Mouse (Mus musculus) ES-E14 (cell line): ENCODE data around the gene Man1a2. TPM values are rescaled to one million over a fixed set of nuclear protein-coding genes. Genes with fewer than 3 reads are reported as not detected.

Source experiments
- DNase-seq: peaks from one replicate; pipeline ENCODE4 v3.0.0-alpha.2; 2013; ENCODE audit warnings: low read depth, low spot score
- H3K27ac ChIP-seq: 2 replicates; pipeline ENCODE4 v1.5.1; 2012; ENCODE audit warnings: low read depth, mild to moderate bottlenecking, low read length, moderate library complexity, mixed read lengths; ENCODE audit not compliant: poor library complexity, insufficient read depth, severe bottlenecking
- H3K36me3 ChIP-seq: 2 replicates; pipeline ENCODE4 v1.6.1; 2012; ENCODE audit warnings: mild to moderate bottlenecking, low read length, moderate library complexity, mixed read lengths; ENCODE audit not compliant: control insufficient read depth, poor library complexity, insufficient read depth, severe bottlenecking
- H3K4me1 ChIP-seq, 2 experiments: fragments of 150-350 bp in 1 of 2; sonication (generic) in 1 of 2; 2 replicates each; pipeline ENCODE4 v1.6.1; 2012; ENCODE audit warnings: low read length in 2 of 2, mild to moderate bottlenecking in 1 of 2, mixed read lengths in 1 of 2; ENCODE audit not compliant: control insufficient read depth in 2 of 2, insufficient read depth in 2 of 2, poor library complexity in 1 of 2
- H3K4me3 ChIP-seq, 2 experiments: fragments of 150-350 bp in 1 of 2; sonication (generic) in 1 of 2; 2 replicates each; pipeline ENCODE4 v1.5.1; 2012; ENCODE audit warnings: low read length in 2 of 2, low read depth in 1 of 2, mild to moderate bottlenecking in 1 of 2, mixed read lengths in 1 of 2; ENCODE audit not compliant: insufficient read depth in 1 of 2, poor library complexity in 1 of 2, severe bottlenecking in 1 of 2
- H3K9ac ChIP-seq: 2 replicates; pipeline ENCODE4 v1.6.1; 2012; ENCODE audit warnings: low read depth, mild to moderate bottlenecking, low read length, mixed read lengths; ENCODE audit not compliant: poor library complexity, insufficient read depth, severe bottlenecking
- H3K9me3 ChIP-seq: fragments of 150-350 bp; sonication (generic); 2 replicates; pipeline ENCODE4 v1.6.1; 2012; ENCODE audit warnings: low read depth, mild to moderate bottlenecking, low read length; ENCODE audit not compliant: control insufficient read depth, insufficient read depth
- CHD2 ChIP-seq: IDR thresholded peaks from 2 replicates; pipeline ENCODE4 v1.6.1; 2014; ENCODE audit warnings: mild to moderate bottlenecking, low read depth, low read length, inconsistent platforms
- HCFC1 ChIP-seq: IDR thresholded peaks from 2 replicates; pipeline ENCODE4 v1.6.1; 2012; ENCODE audit warnings: low read length, inconsistent platforms, borderline replicate concordance; ENCODE audit not compliant: insufficient read depth
- MAFK ChIP-seq: IDR thresholded peaks from 2 replicates; pipeline ENCODE4 v1.6.1; 2014; ENCODE audit warnings: mild to moderate bottlenecking, low read depth, low read length, inconsistent platforms; ENCODE audit not compliant: insufficient read depth
- ZC3H11A ChIP-seq: IDR thresholded peaks from 2 replicates; pipeline ENCODE4 v1.6.1; 2012; ENCODE audit warnings: low read depth, mild to moderate bottlenecking, inconsistent platforms, low read length, borderline replicate concordance
- ZNF384 ChIP-seq: IDR thresholded peaks from 2 replicates; pipeline ENCODE4 v1.6.1; 2012; ENCODE audit warnings: low read depth, low read length, inconsistent platforms
- in situ Hi-C, 2 experiments: fragments of 600-800 bp; cut with MboI; formaldehyde crosslinking; loops; one replicate each; pipeline ENCODE4 v1.15.1; 2025; ENCODE audit warnings: low sequenced_read_pairs in 2 of 2, inconsistent platforms in 1 of 2; ENCODE audit not compliant: unreplicated experiment in 2 of 2
- total RNA-seq: library from RNA; depleted of rRNA; stranded (reverse); fragments of 300-350 nt; gene quantifications from 2 replicates; pipeline ENCODE4 v1.2.3, GENCODE M21; 2012

Man1a2 gene
- total RNA-seq, 1 experiment = 55.3 TPM

DNA sequence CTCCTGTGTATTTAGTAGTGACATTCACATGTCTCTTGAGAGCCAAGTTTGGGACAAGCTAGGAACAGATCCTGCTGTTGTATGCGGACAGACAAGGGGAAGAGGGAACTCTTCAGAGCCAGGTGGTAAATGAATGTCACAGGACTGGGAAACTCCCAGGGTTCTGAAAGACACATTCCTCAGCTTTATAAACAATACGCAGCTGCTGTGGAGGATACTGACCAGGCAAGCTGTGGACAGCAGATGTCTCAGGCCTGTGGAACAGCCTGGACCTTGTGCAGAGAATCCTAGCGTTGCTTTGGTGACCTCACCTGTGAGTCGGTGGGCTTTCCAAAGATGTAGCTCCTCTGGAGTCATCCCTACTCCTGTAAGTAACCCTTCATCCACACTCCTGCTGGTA, 21.8 kb upstream of the Man1a2 start:
- no peak for DNase-seq
- H3K9ac ChIP-seq = no peak overlapping the region
- in situ Hi-C loops = no loop called here
- H3K4me3 ChIP-seq = no peak overlapping the region
- H3K36me3 ChIP-seq = no peaks in the 10 kb centered on the region
- TF ChIP-seq ZC3H11A (no peak), CHD2 (no peak), MAFK (no peak), ZNF384 (no peak), HCFC1 (no peak)
- no peak overlapping the region for H3K27ac ChIP-seq
- no peaks in the 10 kb centered on the region for H3K9me3 ChIP-seq
- H3K4me1 ChIP-seq = no peaks in the 10 kb centered on the region

DNA sequence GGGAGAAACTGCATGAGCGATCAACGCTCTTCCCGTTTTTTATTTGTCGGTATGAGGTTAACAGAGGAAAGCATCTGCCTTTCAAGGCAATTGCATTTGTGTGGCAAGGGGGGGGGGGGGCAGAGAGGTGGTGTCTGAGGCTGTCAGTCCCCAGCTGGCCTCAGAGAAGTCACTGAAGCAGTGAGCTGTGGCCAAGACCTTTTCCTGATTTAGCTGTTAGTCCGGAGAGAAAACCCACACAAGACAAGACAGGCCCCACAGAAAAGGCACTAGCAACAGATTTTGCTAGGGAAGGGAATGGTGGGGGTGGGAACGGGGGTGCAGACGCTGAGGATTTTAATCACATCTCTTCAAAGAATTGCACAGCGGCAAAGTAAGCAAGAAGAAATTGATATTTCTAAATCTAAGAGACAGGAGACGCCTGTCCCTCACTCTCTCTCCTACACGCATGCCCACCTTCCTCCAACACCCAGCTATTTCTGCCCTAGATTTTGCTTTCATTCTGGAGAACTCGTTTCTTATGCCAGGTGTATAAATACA, 19.9 kb upstream of the Man1a2 start:
- no peak for DNase-seq
- no peak for TF ChIP-seq MAFK
- in situ Hi-C loops = no loop called here

DNA sequence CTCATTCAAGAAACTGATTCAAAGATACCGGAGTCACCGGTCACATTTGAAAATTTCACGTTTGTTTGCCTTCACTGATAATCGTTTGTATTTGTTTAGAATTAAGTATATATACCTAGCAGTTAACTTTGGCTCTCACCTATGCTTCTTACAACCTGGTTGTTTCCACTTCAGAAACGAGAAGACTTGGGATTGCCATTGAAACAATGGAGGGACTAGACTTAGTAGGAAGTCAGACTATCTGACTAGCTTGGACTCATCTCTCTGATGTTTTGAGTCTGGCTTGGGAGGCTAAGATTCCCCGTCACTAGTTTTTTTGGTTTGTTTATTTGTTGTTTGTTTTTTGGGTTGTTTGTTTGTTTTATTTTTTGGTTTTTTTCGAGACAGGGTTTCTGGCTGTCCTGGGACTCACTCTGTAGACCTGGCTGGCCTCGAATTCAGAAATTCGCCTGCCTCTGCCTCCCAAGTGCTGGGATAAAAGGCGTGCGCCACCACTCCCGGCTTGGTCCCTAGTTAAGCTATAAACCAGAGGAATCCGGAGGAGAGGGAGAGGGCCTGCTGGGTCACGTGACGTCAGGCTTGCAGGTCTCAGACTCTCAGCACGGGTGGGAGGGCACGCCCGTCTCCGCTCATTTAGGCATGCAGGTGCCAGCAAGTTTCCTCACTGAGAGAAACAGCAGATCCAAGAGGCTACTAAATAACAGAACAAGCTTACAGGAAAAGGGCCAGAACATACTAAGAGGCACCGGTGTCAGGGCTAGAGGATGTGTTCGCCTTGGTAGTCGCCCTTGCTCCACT, 18.7 kb upstream of the Man1a2 start:
- TF ChIP-seq CHD2 = no peak
- TF ChIP-seq MAFK = no peak
- TF ChIP-seq ZC3H11A = no peak
- no peak for TF ChIP-seq HCFC1
- no peak for TF ChIP-seq ZNF384
- Histone ChIP-seq H3K4me1 (no peaks in the 10 kb centered on the region), H3K4me3 (no peak overlapping the region), H3K36me3 (no peaks in the 10 kb centered on the region), H3K9me3 (no peaks in the 10 kb centered on the region), H3K9ac (no peak overlapping the region), H3K27ac (no peak overlapping the region)
- in situ Hi-C loops = no loop called here
- peak; percentile 61 for DNase-seq

More for the DNA sequence above, 19.9 kb upstream of the Man1a2 start:
- Histone ChIP-seq H3K9me3 (no peaks in the 10 kb centered on the region), H3K27ac (no peak overlapping the region), H3K4me3 (no peak overlapping the region), H3K4me1 (no peaks in the 10 kb centered on the region), H3K9ac (no peak overlapping the region), H3K36me3 (no peaks in the 10 kb centered on the region)

DNA sequence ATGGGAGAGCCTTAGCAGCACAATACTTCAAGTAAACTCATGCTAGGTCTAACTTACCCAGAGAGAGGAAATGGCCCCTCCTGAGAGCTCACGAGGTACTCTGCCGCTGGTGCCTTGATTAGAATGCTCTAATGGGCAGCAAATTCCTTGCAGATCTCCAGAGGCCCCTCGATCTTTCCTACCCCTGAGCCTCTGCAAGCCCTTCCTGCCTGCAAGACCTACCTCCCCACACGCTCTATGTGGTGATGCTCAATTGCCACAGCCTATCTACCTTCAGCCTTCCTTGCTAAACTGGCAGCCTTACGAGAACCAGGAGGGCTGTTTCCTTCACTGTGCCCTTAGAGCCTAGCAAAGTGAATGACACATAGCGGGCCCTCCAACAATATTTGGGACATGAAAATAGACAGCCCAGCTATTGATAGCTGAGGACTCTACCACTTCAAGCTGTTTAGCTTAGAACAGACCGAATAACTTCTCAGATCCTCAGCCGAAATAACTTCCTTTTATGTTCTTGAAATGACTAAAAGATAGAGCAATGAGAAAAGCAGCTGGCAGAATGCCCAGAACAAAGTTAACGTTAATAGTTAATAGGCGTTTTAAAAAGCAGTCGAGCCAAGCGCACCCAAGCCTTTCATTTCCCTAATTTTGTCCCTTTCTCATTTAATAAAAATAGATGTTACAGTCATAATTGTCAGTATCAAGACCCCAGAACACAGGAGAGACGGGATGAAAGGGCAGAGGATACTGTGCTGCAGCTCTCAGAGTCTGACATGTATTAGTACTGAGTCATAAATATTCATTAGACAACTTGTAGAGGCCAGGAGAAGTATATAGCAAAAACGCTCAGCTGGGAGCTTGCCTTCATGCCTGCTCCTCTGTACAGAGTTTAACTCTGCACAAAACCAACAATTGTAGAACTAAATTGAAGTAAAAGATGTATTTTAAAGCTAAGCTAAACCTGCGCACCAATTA, 17.9 kb upstream of the Man1a2 start:
- no peak for DNase-seq
- H3K9ac ChIP-seq = no peak overlapping the region
- no peaks in the 10 kb centered on the region for H3K4me1 ChIP-seq
- no peak overlapping the region for H3K4me3 ChIP-seq
- in situ Hi-C loops = no loop called here
- no peaks in the 10 kb centered on the region for H3K9me3 ChIP-seq
- TF ChIP-seq MAFK (no peak), HCFC1 (no peak), ZNF384 (no peak), CHD2 (no peak), ZC3H11A (no peak)
- H3K36me3 ChIP-seq = no peaks in the 10 kb centered on the region
- no peak overlapping the region for H3K27ac ChIP-seq
